Mouse (Mus musculus) brain, embryonic 14.5 days (tissue): ENCODE data around the gene Tcf25. TPM values are rescaled to one million over a fixed set of nuclear protein-coding genes. Genes with fewer than 3 reads are reported as not detected.
A peak's percentile ranks its signal among the peaks of the same experiment; 100 is the strongest.
"Not testable (repeated sequence)": the region's sequence is repeated elsewhere in the genome, so short reads cannot be mapped to it uniquely, and the experiment has no call there.

Experiments
- DNase-seq: peaks from one replicate; pipeline ENCODE4 v3.0.0-alpha.2; 2011; ENCODE audit warnings: low read depth
- CTCF ChIP-seq: fragments of 200-500 bp; IDR thresholded peaks from 2 replicates; pipeline ENCODE4 v1.5.1; 2012; ENCODE audit warnings: inconsistent platforms, mild to moderate bottlenecking, moderate library complexity, borderline replicate concordance; ENCODE audit not compliant: insufficient read depth, insufficient read length; ENCODE audit errors: extremely low read depth
- POLR2A ChIP-seq: fragments of 200-500 bp; IDR thresholded peaks from 2 replicates; pipeline ENCODE4 v1.6.1; 2012; ENCODE audit warnings: mild to moderate bottlenecking, inconsistent platforms, borderline replicate concordance; ENCODE audit not compliant: poor library complexity, insufficient read depth, insufficient read length, severe bottlenecking; ENCODE audit errors: extremely low read depth
- polyA plus RNA-seq: library from polyadenylated mRNA; depleted of rRNA; stranded (reverse); fragments of >200 nt; gene quantifications from 2 replicates; pipeline ENCODE4 v1.2.3, GENCODE M21; 2012

Gene Tcf25
- polyA plus RNA-seq, 1 experiment = 402 TPM

DNA sequence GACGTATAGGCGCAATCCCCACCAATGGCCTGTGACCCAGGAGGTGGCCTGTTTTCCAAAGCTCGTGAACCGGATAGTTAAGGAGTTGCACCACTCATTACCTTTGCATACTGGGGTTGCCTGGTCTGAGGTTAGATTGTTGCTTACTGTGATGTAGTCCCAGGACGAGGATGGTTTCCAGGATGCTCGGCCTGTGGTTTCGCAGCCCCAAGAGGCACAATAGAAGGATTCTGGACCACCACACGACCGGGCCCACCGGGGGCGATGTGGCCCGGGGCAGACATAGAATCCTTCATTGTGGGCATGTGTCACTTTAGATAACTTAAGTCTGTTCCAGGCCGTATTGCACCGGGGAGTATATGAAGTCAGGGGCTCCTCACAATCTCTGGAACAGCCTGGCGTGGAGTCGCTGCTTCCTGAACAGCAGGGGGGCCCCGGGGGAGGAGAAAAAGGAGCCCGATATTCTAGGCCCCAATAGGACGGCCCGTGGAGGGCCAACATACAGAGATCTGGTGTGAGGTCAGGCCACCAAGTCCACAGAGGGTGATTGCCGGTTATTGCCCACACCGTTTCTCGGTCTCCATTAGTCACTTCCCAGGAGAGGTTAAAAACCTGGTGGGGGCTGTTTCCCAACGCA, 54.2 kb downstream of the Tcf25 start:
- DNase-seq = no peak
- TF ChIP-seq CTCF = no peak
- no peak for TF ChIP-seq POLR2A

DNA sequence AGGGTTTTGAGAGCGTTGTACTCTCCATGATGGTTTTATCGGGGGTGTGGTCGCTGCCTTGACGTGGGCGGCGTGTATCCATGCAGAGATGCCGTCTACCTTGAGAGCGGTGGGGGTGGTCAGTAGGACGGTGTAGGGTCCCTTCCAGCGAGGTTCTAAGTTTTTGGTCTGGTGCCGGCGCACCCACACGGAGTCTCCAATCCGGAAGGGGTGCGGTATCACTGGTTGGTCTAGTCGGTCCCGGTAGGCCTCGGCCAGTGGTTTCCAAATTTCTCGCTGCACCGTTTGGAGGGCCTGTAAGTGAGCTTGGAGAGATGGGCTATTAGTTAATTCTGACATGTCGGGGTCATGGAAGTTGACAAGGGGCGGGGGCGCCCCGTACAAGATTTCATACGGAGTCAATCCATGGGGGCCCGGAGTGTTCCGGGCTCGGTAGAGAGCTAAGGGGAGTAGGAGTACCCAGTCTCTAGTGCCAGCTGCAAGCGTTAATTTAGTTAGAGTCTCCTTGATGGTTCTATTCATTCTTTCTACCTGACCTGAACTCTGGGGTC, 54.9 kb downstream of the Tcf25 start:
- TF ChIP-seq POLR2A (no peak), CTCF (no peak)
- DNase-seq = no peak

- TF ChIP-seq POLR2A (no peak), CTCF (no peak)
- DNase-seq = no peak
Observed at GRCm38 (mm10) chr8:123428939-123429721, 55.6 kb downstream of the Tcf25 start.

DNA sequence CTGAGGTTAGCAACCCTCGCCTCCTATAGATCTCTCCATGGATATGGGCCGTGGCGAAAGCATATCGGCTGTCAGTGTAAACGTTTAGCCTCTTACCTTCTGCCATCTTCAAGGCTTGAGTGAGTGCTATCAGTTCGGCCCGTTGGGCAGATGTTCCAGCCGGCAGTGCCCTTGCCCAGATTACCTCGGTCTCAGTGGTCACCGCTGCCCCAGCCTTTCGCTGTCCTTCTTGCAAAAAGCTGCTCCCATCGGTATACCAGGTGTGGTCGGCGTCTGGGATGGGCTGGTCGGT, 56.1 kb downstream of the Tcf25 start:
- DNase-seq = not testable (repeated sequence)

GRCm38 (mm10) chr8:123430936-123431335, 57.4 kb downstream of the Tcf25 start:
- DNase-seq = not testable (repeated sequence)

DNA sequence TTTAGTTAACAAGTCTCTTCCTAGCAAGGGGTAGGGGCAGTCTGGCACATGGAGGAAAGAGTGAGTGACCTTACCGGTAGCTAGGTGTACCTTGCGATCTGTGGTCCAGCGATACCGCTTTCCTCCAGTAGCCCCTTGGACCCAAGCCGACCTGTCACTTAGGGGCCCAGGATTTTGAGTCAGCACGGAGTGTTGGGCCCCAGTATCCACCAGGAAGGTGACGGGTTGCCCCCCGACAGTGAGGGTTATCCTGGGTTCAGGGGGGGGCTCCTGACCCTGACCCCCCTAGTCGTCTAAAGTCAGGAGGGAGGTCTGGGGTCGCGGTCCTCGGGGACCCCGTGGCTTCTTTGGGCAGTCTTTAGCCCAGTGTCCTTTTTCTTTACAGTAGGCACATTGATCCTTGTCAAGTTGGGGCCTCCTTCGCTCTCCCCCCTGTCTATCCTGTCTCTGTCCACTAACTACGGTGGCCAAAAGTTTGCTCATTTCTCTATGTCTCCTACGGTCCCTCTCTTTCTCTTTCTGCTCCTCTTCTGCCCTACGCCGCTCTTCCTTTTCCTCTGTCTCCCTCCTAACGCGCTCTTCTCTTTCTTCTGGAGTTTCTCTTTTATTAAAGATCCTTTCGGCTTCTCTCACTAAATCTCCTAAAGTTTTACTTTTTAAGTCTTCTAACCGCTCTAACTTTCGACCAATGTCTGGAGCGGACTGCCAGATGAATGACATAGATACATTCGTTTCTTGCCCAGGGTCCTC, 58.2 kb downstream of the Tcf25 start:
- no peak for DNase-seq
- no peak for TF ChIP-seq POLR2A

GRCm38 (mm10) chr8:123432381-123432780, 58.8 kb downstream of the Tcf25 start:
- TF ChIP-seq CTCF (no peak), POLR2A (no peak)
- DNase-seq = no peak

DNA sequence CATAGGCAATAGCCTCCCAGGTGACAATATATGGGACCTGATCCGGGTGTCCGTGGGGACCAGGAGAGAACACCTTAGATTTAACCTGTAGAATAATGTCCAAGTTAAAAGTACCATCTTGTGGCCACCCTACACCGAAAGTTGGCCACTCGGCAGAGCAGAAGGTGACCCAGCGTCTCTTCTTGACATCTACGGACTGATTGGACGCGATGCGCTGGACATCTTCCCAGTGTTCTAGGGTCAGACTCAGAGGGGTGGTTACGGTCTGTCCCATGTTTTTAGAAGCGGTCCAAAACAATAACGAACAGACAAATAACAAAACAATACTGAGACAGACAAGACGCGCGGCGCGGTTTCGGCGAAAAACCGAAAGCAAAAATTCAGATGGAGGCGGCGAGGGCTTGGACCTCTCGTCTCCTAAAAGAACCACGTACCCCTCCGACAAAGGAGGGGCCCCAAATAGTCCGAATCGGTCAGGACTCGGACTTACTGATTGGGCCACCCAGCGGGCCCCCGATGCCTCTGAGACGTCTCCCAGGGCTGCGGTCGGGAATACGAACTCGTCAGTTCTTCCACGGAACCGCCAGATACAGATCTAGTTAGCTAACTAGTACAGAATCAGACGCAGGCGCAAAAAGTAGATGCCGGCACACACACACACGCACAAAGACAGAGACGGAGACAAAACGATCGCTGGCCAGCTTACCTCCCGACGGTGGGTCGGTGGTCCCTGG, 59.9 kb downstream of the Tcf25 start:
- not testable (repeated sequence) for DNase-seq

- no peak for DNase-seq
- TF ChIP-seq CTCF = no peak
- TF ChIP-seq POLR2A = no peak
Observed at GRCm38 (mm10) chr8:123441788-123442187, 68.2 kb downstream of the Tcf25 start.

- DNase-seq = no peak
- TF ChIP-seq POLR2A (no peak), CTCF (no peak)
Observed at GRCm38 (mm10) chr8:123442351-123442750, 68.8 kb downstream of the Tcf25 start.

GRCm38 (mm10) chr8:123442871-123443575, 69.5 kb downstream of the Tcf25 start:
- peak; percentile 96 for DNase-seq
- TF ChIP-seq POLR2A (peak; percentile 10; the same call in 1 of the 2 replicates), CTCF (peak; percentile 67)

DNA sequence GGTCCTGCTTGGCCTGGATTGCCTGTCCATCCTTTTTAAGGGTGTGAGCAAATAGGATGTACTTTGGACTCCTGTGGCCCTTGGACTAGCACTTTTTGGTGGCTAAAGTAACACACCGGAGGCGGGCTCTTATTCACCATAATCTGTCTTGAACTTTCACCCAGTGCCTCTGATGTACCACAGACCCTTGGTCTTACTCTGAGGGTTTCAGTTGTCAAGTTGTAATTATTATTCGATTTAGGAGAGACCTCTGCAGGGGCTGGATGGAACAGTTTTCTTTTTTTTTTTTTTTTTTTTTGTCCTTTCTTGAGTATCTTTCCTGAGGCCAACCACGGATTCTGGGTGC, 70.0 kb downstream of the Tcf25 start:
- TF ChIP-seq POLR2A (no peak), CTCF (no peak)
- no peak for DNase-seq

- TF ChIP-seq CTCF (no peak), POLR2A (no peak)
- no peak for DNase-seq
Observed at GRCm38 (mm10) chr8:123444131-123444530, 70.6 kb downstream of the Tcf25 start.
